Comparison of ENCODE assay signal across 21 mouse cellular contexts in genomic region chr13:95688576-95688975, GRCm38 (mm10). TPM values are rescaled to one million over a fixed set of nuclear protein-coding genes. Genes with fewer than 3 reads are reported as not detected.
A peak's percentile ranks its signal among the peaks of the same experiment; 100 is the strongest.
DNase-seq lines count a peak whose midpoint lies in the region; ATAC-seq and TF ChIP-seq lines count a peak whose summit lies in the region.
"Had no signal": no experiment of that assay in that cellular context is flagged by ENCODE, and none has a peak within 500 bp of the region (broad histone marks: within the 10 kb centered on the region; RNA-seq: fewer than 3 reads in every experiment).

No protein-coding gene starts in this region.

- no peak for TF ChIP-seq EP300 in heart, adult 2 months (IDR thresholded peaks at IDR 0.05; ENCODE audit: insufficient read depth, low read depth, low read length)

- no peak overlapping the region for H3K27ac ChIP-seq in heart, embryonic 12.5 days (ENCODE audit: poor library complexity, severe bottlenecking)
- H3K27ac ChIP-seq in heart, adult 2 months = no peak overlapping the region
- H3K27ac ChIP-seq in liver, embryonic 11.5 days (ENCODE audit: low read depth, low read length) = peak overlapping the region; percentile 60
- H3K27ac ChIP-seq: forebrain, embryonic 10.5 days; hindbrain, embryonic 10.5 days; hindbrain, postnatal 0 days; kidney, postnatal 0 days; midbrain, embryonic 10.5 days had no signal

- WGBS in heart, embryonic 12.5 days = 64% methylated on average over 1 of the region's 1 CpGs
- WGBS in heart, adult 2 months = 90% methylated on average over 1 of the region's 1 CpGs
- 47% methylated on average over 1 of the region's 1 CpGs for WGBS in liver, embryonic 11.5 days

- DNase-seq in heart, adult 2 months = no peak
- DNase-seq in c-Kit-positive CD71-positive TER-119-negative erythroid progenitor cells, embryonic 14.5 days (ENCODE audit: low read depth) = peak; percentile 57
- DNase-seq in liver, embryonic 11.5 days (ENCODE audit: low spot score) = peak; percentile 40
- no peak for DNase-seq in embryo, embryonic 11 days
- DNase-seq in left cerebral cortex, postnatal 25 days (ENCODE audit: low spot score in 2 of 2) = no peak
- no peak for DNase-seq in layer of hippocampus, adult 9-11 months
- DNase-seq: cerebellum, postnatal 10 days; forebrain, postnatal 0 days; kidney, adult 11 months; left cerebral cortex, postnatal 4 days; lung, postnatal 14 days; thymus, postnatal 25 days had no signal

- no peak for TF ChIP-seq CTCF in heart, adult 2 months (IDR thresholded peaks at IDR 0.05)

- H3K79me2 ChIP-seq in heart, adult 2 months (replicated peaks; ENCODE audit: control insufficient read depth, insufficient read depth, low read length) = no peaks in the 10 kb centered on the region

- H3K4me3 ChIP-seq in heart, embryonic 12.5 days = no peak overlapping the region
- H3K4me3 ChIP-seq in heart, adult 2 months = no peak overlapping the region
- no peak overlapping the region for H3K4me3 ChIP-seq in liver, embryonic 11.5 days (ENCODE audit: low read depth, low read length)
- H3K4me3 ChIP-seq: forebrain, embryonic 10.5 days; hindbrain, embryonic 10.5 days; midbrain, embryonic 10.5 days had no signal

- H3K4me2 ChIP-seq in heart, embryonic 12.5 days = no peak overlapping the region
- peak overlapping the region; percentile 23; the same call in 1 of the 2 replicates for H3K4me2 ChIP-seq in liver, embryonic 11.5 days

- peaks cover 8% of the 10 kb centered on the region; the same call in 1 of the 2 replicates for H3K4me1 ChIP-seq in heart, embryonic 12.5 days (replicated peaks)
- no peaks in the 10 kb centered on the region for H3K4me1 ChIP-seq in heart, adult 2 months (ENCODE audit: control insufficient read depth, insufficient read depth, low read length)
- H3K4me1 ChIP-seq in liver, embryonic 11.5 days (replicated peaks; ENCODE audit: control insufficient read depth, insufficient read depth, low read length) = peaks cover 14% of the 10 kb centered on the region
- H3K4me1 ChIP-seq: hindbrain, embryonic 10.5 days; midbrain, embryonic 10.5 days had no signal

- intact Hi-C loops in heart, adult 2 months (cut with DNase I) = no loop called here
- intact Hi-C loops in left cerebral cortex, postnatal 25 days (cut with DNase I) = no loop called here

- no peak overlapping the region for H3K9ac ChIP-seq in heart, embryonic 12.5 days
- H3K9ac ChIP-seq in heart, adult 2 months (ENCODE audit: low read depth, low read length) = no peak overlapping the region
- no peak overlapping the region for H3K9ac ChIP-seq in liver, embryonic 11.5 days (ENCODE audit: low read depth, low read length)
- H3K9ac ChIP-seq: forebrain, postnatal 0 days had no signal

- peak; percentile 73; the same call in 1 of the 2 replicates for ATAC-seq in heart, embryonic 12.5 days (ENCODE audit: insufficient number of reproducible peaks, low FRiP score)
- peak; percentile 98 for ATAC-seq in liver, embryonic 11.5 days (replicated peaks; ENCODE audit: low FRiP score)
- ATAC-seq in megakaryocyte progenitor cell, adult 5-6 weeks (replicated peaks; ENCODE audit: poor library complexity) = peak; percentile 72
- ATAC-seq: forebrain, postnatal 0 days; hindbrain, postnatal 0 days had no signal

- H3K36me3 ChIP-seq in heart, embryonic 12.5 days = peaks cover 2% of the 10 kb centered on the region; the same call in 1 of the 2 replicates
- H3K36me3 ChIP-seq in heart, adult 2 months (ENCODE audit: control insufficient read depth, insufficient read depth, low read length) = no peaks in the 10 kb centered on the region
- no peaks in the 10 kb centered on the region for H3K36me3 ChIP-seq in liver, embryonic 11.5 days (ENCODE audit: control insufficient read depth, insufficient read depth, low read length)

- no peaks in the 10 kb centered on the region for H3K27me3 ChIP-seq in heart, embryonic 12.5 days (replicated peaks)
- H3K27me3 ChIP-seq in heart, adult 2 months (ENCODE audit: control insufficient read depth, insufficient read depth, low read length) = no peaks in the 10 kb centered on the region
- no peaks in the 10 kb centered on the region for H3K27me3 ChIP-seq in liver, embryonic 11.5 days (replicated peaks; ENCODE audit: control insufficient read depth, insufficient read depth, low read length)

- TF ChIP-seq POLR2A in heart, adult 2 months (IDR thresholded peaks at IDR 0.05; ENCODE audit: insufficient read depth, low read depth, low read length) = no peak

- H3K9me3 ChIP-seq in heart, embryonic 12.5 days (replicated peaks) = no peaks in the 10 kb centered on the region
- H3K9me3 ChIP-seq in liver, embryonic 11.5 days (ENCODE audit: control insufficient read depth, low read length) = no peaks in the 10 kb centered on the region
- H3K9me3 ChIP-seq: forebrain, embryonic 10.5 days; hindbrain, embryonic 10.5 days; midbrain, embryonic 10.5 days had no signal

RNA-seq across cellular contexts. Expression of gene F2rl2, which starts 8.1 kb away (rescaled TPM):
- polyA plus RNA-seq in heart, embryonic 12.5 days (2016; fragmentation: Nextera tagmentation; extraction: Ambion mirVana) = 1.9 and 2.2 TPM in 2 replicates
- total RNA-seq in heart, adult 2 months (2021) = under 1 TPM in 1 of 2 experiments, not detected in 1; 0.68 TPM
- polyA plus RNA-seq in heart, adult 2 months (2012; rRNA removed) = 0.29 and 0.82 TPM in 2 replicates
- 29.5 and 33.0 TPM in 2 replicates for polyA plus RNA-seq in liver, embryonic 11.5 days (2014; fragmentation: Nextera tagmentation; extraction: Ambion mirVana)
- total RNA-seq in megakaryocyte progenitor cell, adult 5-6 weeks (2015) = 0.73 and 1.0 TPM in 2 replicates
- 0.07 TPM in 1 of 2 replicates, not detected in the other for total RNA-seq in megakaryocyte progenitor cell, adult 5-6 weeks (2017)
- 1 to 10 TPM; 1.1 to 1.5 TPM for total RNA-seq in left cerebral cortex, postnatal 25 days (2021)
- total RNA-seq: gastrocnemius, adult 18-20 months; liver, adult 2 months had no signal

Comparison
In these comparisons a context has a peak if more than half of its experiments do, and no peak if none do; other contexts are left out.
1. DNase-seq: peak in c-Kit-positive CD71-positive TER-119-negative erythroid progenitor cells, embryonic 14.5 days (single experiment) and liver, embryonic 11.5 days (single experiment); none in heart, adult 2 months (0 of 2), embryo, embryonic 11 days (single experiment), left cerebral cortex, postnatal 25 days (0 of 2) and layer of hippocampus, adult 9-11 months (single experiment).
2. Peak in every context shown above with its lines, with median percentiles within 50 percentile points of each other: ATAC-seq.